Mouse (Mus musculus): ENCODE measurements at regions not wholly inside any gene's neighbourhood (a gene's known extent, or its start where the extent isn't known, plus 50 kb on each side); places are given as distances from the start of the nearest gene placed in this dataset.

DNA sequence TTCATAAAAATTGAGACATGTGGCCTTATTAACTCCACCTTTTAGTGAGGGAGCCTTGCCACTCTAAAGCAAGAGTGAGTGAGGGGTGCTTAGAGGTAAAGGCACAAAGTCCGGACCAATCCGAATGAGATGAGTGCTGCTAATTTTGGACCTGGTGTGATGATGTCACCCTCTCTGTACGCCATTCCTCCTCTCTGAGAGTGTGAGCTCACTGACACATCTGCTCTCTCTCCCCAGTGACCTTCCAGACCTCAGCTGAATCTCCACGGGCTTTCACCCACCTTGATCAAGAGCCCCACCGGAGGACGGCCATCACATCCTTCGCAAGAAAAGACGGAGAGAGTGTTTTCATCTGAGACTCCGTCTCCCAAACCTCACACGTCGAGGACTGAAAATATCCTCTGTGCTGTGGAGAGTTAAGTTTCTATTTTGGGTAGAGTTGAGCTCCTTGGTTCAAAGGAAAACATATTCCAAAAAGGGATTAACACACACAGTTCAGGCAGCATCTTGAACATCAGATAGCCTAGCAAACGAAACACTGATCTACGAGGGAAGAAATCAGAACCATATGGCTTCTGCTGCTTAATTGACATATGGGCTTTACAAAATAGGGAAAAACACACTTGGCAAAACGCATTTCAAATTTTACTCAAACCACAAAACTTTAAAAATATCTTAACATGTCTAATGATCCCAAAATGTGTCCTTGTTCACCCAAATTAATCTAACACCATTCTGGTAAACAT is 96.2 kb upstream of the 3110018I06Rik start:
- peak in 1 of 2 experiments; percentile 33 for DNase-seq (ENCODE audit: low spot score in 2 of 2)

DNA sequence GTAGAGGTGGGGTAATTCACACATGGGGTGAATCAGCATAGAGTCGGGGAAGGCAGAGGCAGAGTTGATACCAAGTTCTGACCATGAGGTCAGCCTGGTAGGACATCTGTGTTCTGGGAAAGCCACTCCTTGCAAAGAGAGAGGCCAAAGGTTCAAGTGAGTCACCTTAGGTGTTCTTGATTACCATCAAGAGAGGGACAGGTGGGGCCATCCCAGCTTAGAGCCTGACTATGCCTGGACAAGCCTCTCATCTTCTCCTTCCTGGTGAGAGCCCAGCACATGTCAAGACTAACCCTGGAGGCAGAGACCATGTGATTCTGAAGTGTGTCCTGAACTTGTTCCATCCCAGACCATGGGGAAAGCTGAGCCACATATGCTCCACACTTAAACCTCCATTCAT is 94.0 kb upstream of the 3110018I06Rik start:
- DNase-seq (ENCODE audit: low spot score in 2 of 2): no peak

DNA sequence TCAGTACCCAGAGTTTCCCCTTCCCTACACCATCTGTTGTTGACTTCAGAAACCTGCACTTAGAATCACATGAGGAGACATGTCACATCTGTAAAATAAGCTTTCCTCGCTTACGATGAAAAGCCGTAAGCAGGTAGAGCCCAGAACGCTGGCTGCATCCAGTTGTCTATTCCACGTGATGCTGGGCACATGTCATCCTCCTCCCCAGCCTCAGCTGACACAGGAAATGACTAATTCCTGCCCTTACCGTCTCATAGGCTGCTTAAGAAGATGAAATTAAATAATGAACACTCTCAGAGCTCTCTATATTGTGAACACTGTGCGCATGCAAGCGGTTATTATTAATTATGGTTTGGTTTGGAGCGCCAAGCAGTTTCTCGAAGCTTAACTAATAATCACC is 83.6 kb upstream of the 3110018I06Rik start:
- no peak for DNase-seq (ENCODE audit: low spot score in 2 of 2)

DNA sequence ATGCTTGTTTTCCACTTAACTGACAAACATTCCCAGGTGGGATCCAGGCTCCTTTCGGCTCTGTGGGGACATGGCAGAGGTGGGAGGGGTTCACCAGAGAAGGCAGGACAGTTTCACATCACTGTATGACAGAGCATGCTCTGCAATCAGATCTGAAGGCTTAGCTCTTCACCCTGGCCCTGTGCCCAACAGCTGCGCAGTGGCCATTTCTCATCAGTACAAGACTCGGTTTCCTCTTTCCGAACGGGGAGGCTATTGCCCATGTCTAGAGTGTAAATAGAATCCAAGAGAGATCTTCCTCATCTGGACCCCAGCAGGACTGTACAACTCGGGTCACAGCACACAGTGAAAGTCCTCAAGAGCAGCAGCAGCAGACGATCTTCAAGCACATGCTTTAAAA is 64.5 kb upstream of the 3110018I06Rik start:
- no peak for DNase-seq (ENCODE audit: low spot score in 2 of 2)

DNA sequence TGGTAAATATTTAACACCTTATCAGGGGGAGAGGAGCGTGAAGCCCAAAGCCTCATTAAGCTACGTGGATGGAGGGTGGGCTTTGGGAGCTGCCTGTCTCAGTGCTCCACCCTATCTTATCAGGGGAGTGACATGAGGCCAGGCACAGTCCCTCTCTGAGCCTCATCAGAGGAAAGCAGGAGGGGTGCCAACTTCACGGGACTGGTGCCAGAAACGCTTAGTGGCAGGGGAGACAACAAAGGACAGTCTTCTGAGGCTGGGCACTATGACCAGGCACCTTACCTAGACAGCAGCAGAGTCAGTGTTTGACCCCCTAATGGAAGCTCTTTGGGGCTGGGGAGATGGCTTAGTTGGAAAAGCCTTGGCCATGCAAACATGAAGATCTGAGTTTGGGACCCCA is 49.9 kb upstream of the 3110018I06Rik start:
- peak in 1 of 2 experiments; percentile 38 for DNase-seq (ENCODE audit: low spot score in 2 of 2)
